Mouse (Mus musculus) frontal cortex, adult (tissue): ENCODE measurements around the gene Syne1.

Source experiments
- ATAC-seq: cut with Nextera tagmentation; 2 replicates; pipeline ENCODE4 v1.9.2; 2017; ENCODE audit warnings: mild to moderate bottlenecking, moderate library complexity, mixed read lengths; ENCODE audit not compliant: low TSS enrichment

Syne1 gene

DNA sequence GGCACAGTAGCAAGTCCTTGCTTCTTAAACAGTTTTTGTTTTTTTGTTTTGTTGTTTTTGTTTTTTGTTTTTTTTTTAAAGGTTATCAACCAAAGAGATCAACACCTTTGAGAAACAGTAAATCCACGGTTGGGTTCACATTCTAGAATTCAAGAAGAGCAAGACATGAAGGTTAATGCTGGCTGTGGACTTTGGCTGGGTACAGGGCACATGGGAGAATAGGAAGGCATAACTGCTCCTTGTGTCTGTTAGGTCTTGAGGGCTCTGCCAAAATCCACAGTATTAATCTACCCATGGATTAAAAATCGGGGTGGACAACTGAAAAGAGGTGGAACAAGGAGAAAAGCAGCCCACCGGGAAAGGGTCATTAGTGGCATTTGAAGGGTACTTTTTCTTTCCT is 388.0 kb downstream of the Syne1 start:
- no peak for ATAC-seq

GRCm38 (mm10) chr10:5161394-5161872 is 389.8 kb downstream of the Syne1 start:
- ATAC-seq = 0 out of 2 replicates have a peak, but pooled peaks have one; percentile 5

- ATAC-seq = peak; percentile 90
Measured at GRCm38 (mm10) chr10:5159679-5160078, 391.6 kb downstream of the Syne1 start.

DNA sequence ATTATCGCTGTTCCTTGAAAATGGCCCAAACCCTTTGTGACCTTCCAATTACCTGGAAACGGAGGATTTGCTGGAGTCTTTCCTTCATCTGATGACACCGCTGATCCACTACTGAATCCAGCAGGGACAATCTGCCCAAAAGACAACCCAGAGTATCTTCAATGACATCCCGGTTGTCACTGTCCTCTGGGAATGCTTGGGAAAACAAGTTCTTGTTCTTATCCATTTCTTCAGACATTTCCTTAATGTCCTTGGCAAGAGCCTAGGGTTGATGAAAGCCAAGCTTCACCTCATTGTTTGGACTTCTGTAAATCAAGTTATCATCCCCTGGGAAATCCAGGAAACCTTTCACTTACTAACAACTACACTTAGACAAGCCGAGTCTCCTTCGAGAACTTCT is 398.2 kb downstream of the Syne1 start:
- no peak for ATAC-seq

GRCm38 (mm10) chr10:5141471-5141870 is 409.8 kb downstream of the Syne1 start:
- no peak for ATAC-seq

GRCm38 (mm10) chr10:5139932-5140264 is 411.4 kb downstream of the Syne1 start:
- ATAC-seq = no peak

DNA sequence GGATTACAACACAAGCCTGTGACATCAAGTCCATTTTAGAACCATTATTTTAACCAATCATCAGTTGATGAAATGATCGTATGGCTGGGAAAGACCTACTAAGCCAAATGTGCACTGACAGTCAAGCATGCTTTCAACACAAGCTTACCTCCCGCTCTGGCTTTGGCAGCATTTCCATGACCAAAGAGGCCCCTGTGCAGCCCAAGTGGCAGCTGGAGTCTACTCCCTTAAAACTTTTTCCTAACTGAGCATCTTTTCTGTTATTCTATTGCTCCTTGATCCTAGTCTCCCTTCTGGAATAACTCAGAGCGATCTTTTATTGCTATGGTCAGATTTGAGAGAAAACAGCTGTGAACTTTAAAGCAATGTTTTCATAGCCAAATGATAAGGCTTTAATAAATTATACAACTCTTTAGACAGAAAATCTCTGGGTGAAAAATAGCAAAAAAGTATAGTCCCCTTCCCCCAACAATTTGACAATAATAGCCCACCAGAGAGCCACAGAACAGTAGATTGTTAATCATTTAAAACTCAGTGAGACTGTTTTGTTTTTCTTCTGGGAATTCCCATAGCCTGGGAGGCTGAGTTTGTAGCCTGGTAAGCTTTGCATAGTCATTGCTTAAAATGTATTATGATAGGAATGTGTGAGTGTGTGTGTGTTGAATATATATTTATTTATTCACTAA is 411.9 kb downstream of the Syne1 start:
- no peak for ATAC-seq

GRCm38 (mm10) chr10:5132050-5132449 is 419.2 kb downstream of the Syne1 start:
- ATAC-seq = peak; percentile 9; the same call in 1 of the 2 replicates

- ATAC-seq = no peak
Measured at GRCm38 (mm10) chr10:5130495-5130894, 420.8 kb downstream of the Syne1 start.

GRCm38 (mm10) chr10:5124757-5125156 is 426.5 kb downstream of the Syne1 start:
- no peak for ATAC-seq

- no peak for ATAC-seq
Measured at GRCm38 (mm10) chr10:5116720-5117119, 434.6 kb downstream of the Syne1 start.

DNA sequence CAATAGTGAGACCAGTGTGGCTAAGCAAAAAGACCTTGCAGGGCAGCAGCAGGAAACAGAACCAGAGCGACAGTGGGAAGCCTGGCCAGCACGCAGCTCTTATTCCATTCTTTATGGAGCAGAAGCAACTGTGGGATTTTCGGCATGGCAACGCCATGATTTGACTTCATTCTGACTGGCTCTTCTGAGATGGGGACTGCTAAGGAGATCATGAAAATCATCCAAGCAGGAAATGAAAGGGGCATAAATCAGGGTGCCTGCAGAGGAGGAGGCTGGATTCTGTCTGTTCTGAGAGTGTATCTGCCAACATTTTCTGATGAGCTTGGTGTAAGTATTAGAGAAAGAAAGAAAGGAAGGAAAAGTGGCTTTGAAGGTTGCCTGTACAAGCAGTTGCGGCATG is 435.1 kb downstream of the Syne1 start:
- ATAC-seq = no peak

DNA sequence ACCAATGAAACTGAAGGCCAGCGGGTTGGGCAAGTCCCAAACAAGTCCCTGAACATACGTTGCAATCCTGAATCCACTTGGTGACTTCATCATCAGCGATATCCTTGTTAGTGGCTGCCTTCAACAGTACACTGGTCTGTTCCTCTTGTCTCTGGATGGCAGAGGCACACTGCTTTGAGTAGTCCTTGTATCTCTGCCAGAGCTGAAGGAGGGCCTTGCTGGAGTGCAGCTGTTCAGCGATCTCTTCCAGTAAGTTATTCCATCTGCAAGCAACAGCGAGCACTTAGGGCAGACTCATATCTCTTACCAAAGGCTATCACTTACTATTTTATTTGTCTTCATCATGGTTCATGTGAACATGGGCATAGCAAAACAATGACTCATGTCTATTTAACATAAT is 440.5 kb downstream of the Syne1 start:
- peak; percentile 55; the same call in 1 of the 2 replicates for ATAC-seq

DNA sequence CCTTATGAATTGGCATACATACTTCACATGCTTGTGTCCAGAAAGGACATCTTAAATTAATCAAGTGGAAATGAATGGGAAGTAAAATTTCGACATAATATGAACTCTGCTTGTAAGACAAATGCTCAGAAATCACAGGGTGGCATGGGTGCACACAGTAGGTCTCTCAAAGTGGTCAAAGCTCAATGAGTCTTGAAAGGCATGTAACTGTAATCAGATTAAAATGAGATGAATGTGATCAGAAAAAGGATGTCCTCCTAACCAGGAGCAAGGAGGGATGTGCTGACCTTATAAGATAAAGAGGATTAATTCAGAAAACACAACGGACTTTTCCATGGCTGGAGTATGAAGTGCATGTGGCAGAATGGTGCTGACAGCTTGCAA is 453.5 kb downstream of the Syne1 start:
- ATAC-seq = no peak

GRCm38 (mm10) chr10:5096996-5097753 is 454.1 kb downstream of the Syne1 start:
- peak; percentile 89 for ATAC-seq

DNA sequence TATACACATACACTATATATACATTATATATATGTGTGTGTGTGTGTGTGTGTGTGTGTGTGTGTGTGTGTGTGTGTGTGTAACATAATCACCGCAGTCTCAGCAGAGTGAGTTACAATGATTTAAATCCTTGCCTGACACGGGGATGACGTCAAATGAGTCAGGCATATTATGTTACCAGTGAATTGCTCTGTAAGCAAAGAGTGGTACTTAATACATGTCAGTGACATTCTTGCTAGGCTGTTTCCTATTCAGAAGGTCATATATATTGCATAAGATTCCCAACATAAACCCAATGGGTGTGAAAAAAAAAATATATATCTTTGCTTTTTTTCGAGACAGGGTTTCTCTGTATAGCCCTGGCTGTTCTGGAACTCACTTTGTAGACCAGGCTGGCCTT is 462.1 kb downstream of the Syne1 start:
- ATAC-seq = no peak

GRCm38 (mm10) chr10:5087336-5087735 is 463.9 kb downstream of the Syne1 start:
- ATAC-seq = no peak

- ATAC-seq = no peak
Measured at GRCm38 (mm10) chr10:5086329-5086728, 465.0 kb downstream of the Syne1 start.

- no peak for ATAC-seq
Measured at GRCm38 (mm10) chr10:5085792-5086191, 465.5 kb downstream of the Syne1 start.

DNA sequence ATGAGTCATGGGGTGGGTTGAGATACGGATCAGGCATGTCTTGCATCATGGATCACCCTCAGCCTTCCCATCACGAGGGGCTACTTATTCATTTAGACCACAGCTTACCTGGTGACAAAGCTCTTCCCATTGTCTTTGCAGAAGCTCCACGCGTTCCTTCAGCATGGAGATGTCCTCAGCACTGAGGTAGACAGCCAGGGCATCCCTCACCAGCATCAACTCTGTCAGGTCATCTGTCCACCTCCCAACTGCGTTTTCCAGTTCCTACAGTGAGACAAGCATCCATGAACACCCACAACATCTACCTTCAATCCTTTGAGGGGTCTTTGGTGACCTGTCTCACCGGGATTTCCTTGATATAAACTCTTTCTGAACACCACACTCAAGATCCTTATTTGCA is 467.6 kb downstream of the Syne1 start:
- 0 out of 2 replicates have a peak, but pooled peaks have one; percentile 11 for ATAC-seq

GRCm38 (mm10) chr10:5079945-5080468 is 471.3 kb downstream of the Syne1 start:
- ATAC-seq = peak; percentile 31; the same call in 1 of the 2 replicates

- peak; percentile 75 for ATAC-seq
Measured at GRCm38 (mm10) chr10:5075724-5076123, 475.6 kb downstream of the Syne1 start.

DNA sequence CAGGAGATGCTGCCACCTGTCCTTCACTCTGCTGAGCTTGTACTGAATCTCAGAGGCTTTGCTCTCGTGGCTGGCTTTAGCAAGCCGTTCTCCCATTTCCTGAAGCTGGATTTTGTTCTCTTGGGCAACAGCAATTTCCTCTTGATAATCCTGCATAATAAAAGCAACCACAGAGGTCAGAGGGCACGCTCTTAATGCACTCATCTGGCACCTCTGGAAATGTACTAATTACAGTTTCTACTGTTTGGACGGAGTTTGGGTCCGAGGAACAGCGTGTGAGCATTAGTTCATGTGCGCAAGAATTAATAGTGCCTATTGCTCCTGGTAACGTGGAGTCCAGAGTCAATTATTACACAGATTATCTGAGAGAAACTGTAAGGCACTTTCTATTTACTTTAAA is 479.2 kb downstream of the Syne1 start:
- no peak for ATAC-seq
